Mouse (Mus musculus) thymus, postnatal 25 days (tissue): ENCODE results near the gene Epm2a.
"Not testable (repeated sequence)": the region's sequence is repeated elsewhere in the genome, so short reads cannot be mapped to it uniquely, and the experiment has no call there.

Experiments used
- DNase-seq: peaks from one replicate; pipeline ENCODE4 v3.0.0; 2022

Epm2a gene

GRCm38 (mm10) chr10:11343205-11344141 is at the start of gene Epm2a:
Gene Epm2a (plus strand): TSS chr10:11343404.
- DNase-seq, result peak; percentile 70

GRCm38 (mm10) chr10:11298418-11298817 is 44.8 kb upstream of the Epm2a start:
- no peak for DNase-seq

GRCm38 (mm10) chr10:11305365-11306053 is 37.7 kb upstream of the Epm2a start:
- no peak for DNase-seq

GRCm38 (mm10) chr10:11306054-11306367 is 37.2 kb upstream of the Epm2a start:
- DNase-seq, result no peak

GRCm38 (mm10) chr10:11309866-11310265 is 33.3 kb upstream of the Epm2a start:
- no peak for DNase-seq

GRCm38 (mm10) chr10:11310481-11310880 is 32.7 kb upstream of the Epm2a start:
- no peak for DNase-seq

- not testable (repeated sequence) for DNase-seq
Measured at GRCm38 (mm10) chr10:11317856-11318454, 25.2 kb upstream of the Epm2a start.

- no peak for DNase-seq
Measured at GRCm38 (mm10) chr10:11319446-11319970, 23.7 kb upstream of the Epm2a start.

GRCm38 (mm10) chr10:11322316-11322715 is 20.9 kb upstream of the Epm2a start:
- DNase-seq, result no peak

GRCm38 (mm10) chr10:11323202-11323898 is 19.9 kb upstream of the Epm2a start:
- DNase-seq, result no peak

- no peak for DNase-seq
Measured at GRCm38 (mm10) chr10:11326526-11326925, 16.7 kb upstream of the Epm2a start.

GRCm38 (mm10) chr10:11344536-11345468 is 1.6 kb downstream of the Epm2a start:
- no peak for DNase-seq

- DNase-seq, result not testable (repeated sequence)
Measured at GRCm38 (mm10) chr10:11350243-11350974, 7.2 kb downstream of the Epm2a start.

GRCm38 (mm10) chr10:11354609-11355008 is 11.4 kb downstream of the Epm2a start:
- no peak for DNase-seq

GRCm38 (mm10) chr10:11361985-11362692 is 18.9 kb downstream of the Epm2a start:
- no peak for DNase-seq

- DNase-seq, result no peak
Measured at GRCm38 (mm10) chr10:11362896-11363487, 19.8 kb downstream of the Epm2a start.

GRCm38 (mm10) chr10:11381302-11381701 is 38.1 kb downstream of the Epm2a start:
- DNase-seq, result no peak

GRCm38 (mm10) chr10:11410926-11411325 is 67.7 kb downstream of the Epm2a start:
- DNase-seq, result no peak

- DNase-seq, result no peak
Measured at GRCm38 (mm10) chr10:11420071-11420470, 76.9 kb downstream of the Epm2a start.
